Mouse (Mus musculus) E14TG2a.4 (cell line): Measurements from ENCODE around the gene Rbm8a2.

Experiments used
- CTCF ChIP-seq: conservative IDR thresholded peaks from 2 replicates; pipeline ENCODE4 v1.5.1; 2014; ENCODE audit warnings: low read length
- NANOG ChIP-seq: IDR thresholded peaks from 2 replicates; pipeline ENCODE4 v1.6.1; 2014; ENCODE audit warnings: borderline replicate concordance, low read length, mixed read lengths

DNA sequence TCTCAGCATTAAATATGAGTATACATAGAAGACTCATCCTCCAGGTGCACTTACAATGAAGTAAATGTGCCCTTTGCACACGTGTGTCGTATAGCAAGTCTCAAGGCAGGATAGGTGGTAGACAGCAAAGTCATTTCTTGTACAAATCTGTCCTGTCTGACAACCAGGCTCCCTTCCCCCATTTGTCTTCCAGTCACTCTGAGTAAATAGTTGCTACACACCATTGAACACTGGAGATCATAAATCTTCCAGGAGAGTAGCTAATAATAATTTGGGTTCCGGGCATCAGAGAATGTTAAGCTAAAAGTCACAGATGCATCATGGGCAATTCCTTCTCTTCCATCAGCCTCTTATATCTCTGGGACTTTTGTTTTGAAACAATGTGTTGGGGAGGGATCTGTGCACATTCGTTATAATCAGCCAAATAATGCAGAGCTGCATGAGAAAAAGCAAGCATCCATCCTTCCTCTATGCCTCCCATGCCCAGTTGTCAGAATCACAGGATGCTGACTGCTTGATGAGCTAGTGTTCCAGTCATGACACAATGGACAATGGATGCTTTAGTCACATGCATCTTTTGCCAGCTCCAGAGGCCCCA lies 32.1 kb downstream of the Rbm8a2 start:
- TF ChIP-seq CTCF (no peak), NANOG (no peak)
